Mouse (Mus musculus): ENCODE results near the gene Rab20.
"Not testable (repeated sequence)": the region's sequence is repeated elsewhere in the genome, so short reads cannot be mapped to it uniquely, and the experiment has no call there.

Gene Rab20

GRCm38 (mm10) chr8:11478807-11479527 is 457 bp upstream of the Rab20 start:
- DNase-seq: peak; percentile 52

- no peak for DNase-seq
Observed at GRCm38 (mm10) chr8:11477178-11477553, 1.3 kb downstream of the Rab20 start.

GRCm38 (mm10) chr8:11476338-11477177 is 2.0 kb downstream of the Rab20 start:
- DNase-seq: peak; percentile 83

- DNase-seq: no peak
Observed at GRCm38 (mm10) chr8:11475876-11476275, 2.6 kb downstream of the Rab20 start.

- no peak for DNase-seq
Observed at GRCm38 (mm10) chr8:11475397-11475796, 3.1 kb downstream of the Rab20 start.

DNA sequence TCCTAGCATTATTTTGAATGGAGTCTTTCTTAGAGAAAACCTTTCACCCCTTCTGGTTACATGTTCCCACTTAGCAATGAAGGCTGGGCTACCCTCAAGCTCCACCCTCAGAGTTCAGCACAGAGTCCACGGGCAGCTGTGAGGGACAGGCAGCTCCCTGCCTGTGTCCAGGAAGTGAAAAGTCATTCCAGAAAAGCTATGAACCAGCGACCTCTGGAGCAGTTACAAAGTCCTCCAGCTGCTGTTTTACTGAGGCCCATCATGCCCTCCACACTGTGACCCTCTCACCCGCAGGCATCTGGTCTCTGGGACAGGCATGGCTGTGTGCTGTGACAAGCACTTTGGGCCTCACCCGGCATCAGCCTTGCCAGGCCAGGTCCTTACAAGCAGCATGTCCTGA is 5.4 kb downstream of the Rab20 start:
- DNase-seq: peak; percentile 90

DNA sequence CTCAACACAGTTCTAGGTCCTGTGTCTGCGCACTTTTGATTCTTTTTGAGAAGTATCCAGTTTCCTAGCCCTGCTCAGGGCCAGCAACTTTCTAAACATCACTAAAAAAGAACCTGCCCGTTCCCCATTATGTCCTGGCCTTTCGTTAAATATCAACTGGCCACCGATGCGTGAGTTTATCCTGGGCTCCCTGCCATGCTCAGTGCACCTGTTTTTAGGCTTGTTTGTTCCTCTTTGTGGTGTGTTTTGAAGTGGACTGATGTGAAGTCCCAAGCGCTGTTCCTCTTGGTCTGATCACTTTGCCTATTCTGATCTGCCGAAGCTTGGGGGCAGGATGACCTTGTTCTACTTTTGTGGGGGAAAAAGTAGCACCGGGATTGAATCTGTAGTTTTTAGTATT is 7.2 kb downstream of the Rab20 start:
- peak; percentile 87 for DNase-seq

GRCm38 (mm10) chr8:11470694-11471093 is 7.8 kb downstream of the Rab20 start:
- DNase-seq: no peak

DNA sequence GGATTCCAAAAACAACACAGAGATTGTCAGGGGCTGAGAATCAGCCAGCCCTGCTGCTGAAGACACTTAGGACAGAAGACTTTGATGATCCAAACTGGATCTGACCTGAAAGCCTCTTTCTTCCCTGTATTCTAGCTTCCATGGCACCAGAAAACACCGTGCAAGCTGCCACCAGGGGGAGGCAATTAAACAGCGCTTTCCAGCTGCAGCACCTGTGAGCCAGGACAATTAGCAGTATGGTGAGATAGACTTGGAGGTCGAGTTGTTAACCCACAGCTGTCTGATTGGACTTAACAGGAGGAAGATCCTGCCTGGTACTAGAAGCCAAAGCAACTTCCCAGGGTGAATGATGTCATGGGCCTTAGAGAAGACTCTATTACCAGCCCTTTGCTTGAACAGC is 9.4 kb downstream of the Rab20 start:
- DNase-seq: peak; percentile 82

- not testable (repeated sequence) for DNase-seq
Observed at GRCm38 (mm10) chr8:11466528-11466927, 12.0 kb downstream of the Rab20 start.

GRCm38 (mm10) chr8:11465619-11466018 is 12.9 kb downstream of the Rab20 start:
- DNase-seq: no peak

DNA sequence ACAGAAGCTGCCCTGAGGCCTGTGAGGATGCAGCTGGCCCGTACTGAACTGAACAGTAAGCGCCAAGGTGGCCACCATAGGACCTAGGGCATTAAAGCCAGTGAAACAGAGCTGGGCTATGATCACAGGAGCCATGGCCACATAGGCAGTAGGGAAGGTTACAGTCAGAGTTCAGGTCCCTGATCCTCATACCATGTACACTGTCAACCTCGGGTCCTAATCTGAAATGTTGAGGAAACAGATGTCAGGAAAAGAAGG is 13.9 kb downstream of the Rab20 start:
- no peak for DNase-seq

DNA sequence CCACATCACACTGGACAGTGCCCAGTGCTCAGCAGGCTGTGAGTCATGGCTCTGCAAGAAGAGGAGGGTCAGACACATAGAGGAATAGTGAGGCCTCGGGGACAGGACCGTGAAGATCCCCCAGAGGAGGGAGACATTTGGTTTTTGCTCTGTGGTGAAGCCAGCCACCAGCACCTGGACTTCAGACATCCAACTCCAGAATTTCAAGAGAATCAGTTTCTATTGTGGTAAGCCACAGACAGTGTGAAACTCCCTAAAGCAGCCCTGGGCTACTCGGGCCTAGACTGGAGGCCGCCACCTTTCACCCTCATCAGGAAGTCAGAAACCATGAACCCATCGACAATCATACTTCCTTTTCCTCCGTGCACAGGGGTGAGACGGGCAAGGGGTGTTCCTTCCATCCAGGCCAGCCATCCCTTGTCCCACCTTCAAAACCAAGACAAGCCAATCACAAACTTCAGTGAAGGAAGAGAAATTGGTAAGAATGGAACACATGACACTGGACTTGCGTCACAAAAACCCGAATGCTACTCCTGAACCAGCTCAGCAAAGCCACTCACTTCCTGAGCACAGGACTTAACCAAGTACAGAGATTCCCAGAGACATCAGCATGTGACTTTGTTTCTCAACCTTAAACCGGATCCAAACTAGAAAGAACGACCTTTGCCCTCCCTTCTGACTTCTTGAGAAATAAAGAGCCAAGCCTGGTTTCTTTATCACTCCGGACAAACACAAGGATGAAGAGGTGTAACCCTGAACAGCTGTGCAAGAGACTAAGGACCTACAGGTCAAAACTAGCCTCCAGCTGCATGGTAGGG is 14.4 kb downstream of the Rab20 start:
- DNase-seq: peak; percentile 57

- DNase-seq: no peak
Observed at GRCm38 (mm10) chr8:11463541-11463888, 15.0 kb downstream of the Rab20 start.

- no peak for DNase-seq
Observed at GRCm38 (mm10) chr8:11462641-11463040, 15.9 kb downstream of the Rab20 start.

GRCm38 (mm10) chr8:11461847-11462246 is 16.7 kb downstream of the Rab20 start:
- DNase-seq: no peak

- peak; percentile 77 for DNase-seq
Observed at GRCm38 (mm10) chr8:11460934-11461333, 17.6 kb downstream of the Rab20 start.

DNA sequence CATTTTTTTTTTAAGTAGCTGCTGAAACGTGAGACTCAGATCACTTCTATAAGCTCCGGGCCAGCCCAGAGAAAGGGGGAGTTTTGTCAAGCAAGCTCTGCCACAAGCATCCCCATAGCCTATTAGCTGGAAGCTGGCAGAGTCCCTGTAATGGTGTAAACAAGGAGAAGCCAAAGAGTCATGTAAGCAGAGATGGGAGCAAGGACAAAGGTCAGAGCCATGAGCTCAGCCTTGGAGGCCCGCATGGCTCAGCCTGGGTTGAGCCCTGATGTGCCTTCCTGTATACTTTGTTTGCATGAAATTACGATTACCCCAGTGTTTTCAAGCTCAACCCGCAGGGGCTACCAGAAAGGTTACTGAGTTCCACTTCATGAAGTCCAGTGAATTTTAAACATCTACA is 19.5 kb downstream of the Rab20 start:
- peak; percentile 77 for DNase-seq

- DNase-seq: peak; percentile 68
Observed at GRCm38 (mm10) chr8:11457981-11458836, 20.3 kb downstream of the Rab20 start.

- DNase-seq: no peak
Observed at GRCm38 (mm10) chr8:11457278-11457677, 21.2 kb downstream of the Rab20 start.

DNA sequence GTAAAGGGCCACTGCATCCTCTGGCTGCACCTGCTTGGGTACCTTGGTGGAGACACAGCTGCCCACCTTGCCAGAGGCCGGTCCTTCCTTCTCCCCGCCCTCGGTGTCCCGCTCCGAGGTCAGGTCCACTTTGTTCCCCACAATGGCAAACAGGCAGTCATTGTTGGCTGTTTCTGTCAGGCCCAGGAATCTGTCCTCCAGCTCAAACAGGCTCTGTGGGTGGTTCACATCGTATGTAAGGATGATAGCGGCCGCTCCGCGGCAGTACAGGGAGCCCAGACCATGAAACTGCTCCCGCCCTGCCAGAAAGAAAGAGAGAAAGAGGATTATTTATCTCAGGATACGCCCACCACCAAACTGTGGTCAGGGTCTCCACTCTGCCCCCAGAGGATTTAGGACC is 24.3 kb downstream of the Rab20 start:
- DNase-seq: no peak

- DNase-seq: no peak
Observed at GRCm38 (mm10) chr8:11452974-11453373, 25.5 kb downstream of the Rab20 start.

DNA sequence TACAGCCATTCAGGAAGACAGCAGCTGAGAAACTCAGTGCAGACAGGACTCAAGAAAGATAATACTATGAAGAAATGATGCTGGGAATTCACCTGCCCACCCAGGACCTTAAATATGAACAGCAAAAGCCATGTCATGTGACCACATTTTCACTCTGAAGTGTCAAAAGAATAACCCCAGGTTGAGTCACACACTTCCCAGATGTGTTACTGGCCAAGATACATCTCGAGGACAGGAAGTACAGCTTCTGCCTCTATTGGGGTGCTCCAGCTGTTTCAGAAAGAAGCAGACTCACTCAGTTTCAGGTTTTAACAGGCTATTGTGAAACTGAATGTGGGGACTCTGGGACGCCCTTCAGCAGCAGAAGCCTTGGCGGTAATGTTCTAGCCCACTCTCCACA is 26.0 kb downstream of the Rab20 start:
- DNase-seq: no peak
